Mouse (Mus musculus): ENCODE results near the gene Gprasp2.
"Not testable (repeated sequence)": the region's sequence is repeated elsewhere in the genome, so short reads cannot be mapped to it uniquely, and the experiment has no call there.

Gprasp2 gene

DNA sequence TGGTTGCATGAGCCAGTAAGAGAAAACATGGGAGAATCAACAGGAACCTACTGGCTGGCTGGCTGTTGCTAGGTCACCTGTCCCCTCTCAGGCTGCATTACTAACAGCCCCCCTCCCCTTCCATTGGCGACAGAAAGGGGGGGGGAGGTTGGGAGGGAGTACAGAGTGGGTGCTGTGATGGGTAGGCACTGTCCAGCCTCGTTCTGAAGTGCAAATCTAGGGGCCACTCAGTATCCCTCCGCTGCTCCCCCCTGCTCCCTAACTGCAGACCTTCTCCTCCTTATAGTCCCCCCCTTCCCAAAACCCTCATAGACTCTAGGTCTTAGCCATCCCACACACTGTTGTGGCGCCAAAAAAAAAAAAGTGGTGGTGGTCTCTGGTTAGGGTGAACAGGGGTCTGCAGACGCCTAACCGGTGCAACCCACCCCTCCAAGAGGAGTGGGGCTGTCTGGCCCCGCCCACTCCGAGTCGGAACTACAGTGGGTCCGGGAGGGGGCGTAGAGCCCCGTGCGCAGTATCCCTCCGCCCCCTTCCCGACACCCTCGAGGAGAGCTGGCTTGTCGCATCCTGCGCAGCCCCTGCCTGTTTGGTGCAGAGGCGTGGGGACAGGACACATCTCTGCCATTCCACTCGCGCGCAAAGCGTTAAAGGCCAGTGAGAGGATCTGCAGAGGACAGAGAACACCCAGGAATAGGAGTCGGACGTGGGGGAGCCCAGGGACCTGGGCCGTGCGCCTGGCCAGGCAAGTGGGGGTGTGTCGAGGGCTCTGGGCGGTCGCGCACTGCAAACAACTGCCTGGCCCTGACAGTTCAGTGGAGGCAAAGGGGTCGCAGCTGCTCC lies at the start of gene Gprasp2:
Gene Gprasp2, plus strand, starts transcription at position 514 of the 840 bp plus-strand sequence.
- DNase-seq (ENCODE audit: low read depth, low spot score), result peak; percentile 47

DNA sequence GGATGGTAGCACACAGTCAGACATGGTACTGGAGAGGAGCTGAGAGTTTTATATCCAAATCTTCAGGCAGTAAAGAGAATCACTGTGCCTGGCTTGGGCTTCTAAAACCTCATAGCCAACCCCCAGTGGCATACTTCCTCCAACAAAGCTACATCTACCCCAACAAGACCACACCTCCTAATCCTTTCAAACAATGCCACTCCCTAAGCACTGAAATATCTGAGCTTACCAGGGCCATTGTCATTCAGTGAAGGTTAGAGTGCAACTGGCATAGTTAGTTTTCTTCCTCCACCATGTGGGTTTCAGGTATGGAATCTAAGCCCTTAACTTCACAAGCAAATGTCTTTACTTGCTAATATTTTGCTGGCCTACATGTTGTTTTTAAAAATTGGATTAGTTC lies 47.3 kb upstream of the Gprasp2 start:
- DNase-seq (ENCODE audit: low read depth, low spot score), result no peak

DNA sequence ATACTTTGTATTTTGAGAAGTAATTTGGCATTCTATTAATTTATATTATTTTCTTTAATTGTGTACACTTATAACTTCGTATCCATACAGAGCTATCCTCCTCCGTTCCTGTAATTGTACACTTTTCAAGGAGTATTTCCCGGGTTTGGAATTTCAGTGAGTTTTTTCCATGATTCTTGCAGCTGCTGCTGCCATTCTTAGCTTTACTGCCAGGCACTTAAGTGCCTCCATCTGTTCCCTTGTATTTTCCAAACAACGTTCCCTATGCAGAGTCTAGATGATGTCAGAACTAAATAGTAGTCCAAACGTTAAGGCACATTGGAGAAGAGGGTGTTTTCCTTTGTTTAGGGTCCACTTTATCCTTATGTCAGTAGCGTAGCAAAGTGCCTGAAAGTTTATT lies 46.5 kb upstream of the Gprasp2 start:
- no peak for DNase-seq (ENCODE audit: low read depth, low spot score)

DNA sequence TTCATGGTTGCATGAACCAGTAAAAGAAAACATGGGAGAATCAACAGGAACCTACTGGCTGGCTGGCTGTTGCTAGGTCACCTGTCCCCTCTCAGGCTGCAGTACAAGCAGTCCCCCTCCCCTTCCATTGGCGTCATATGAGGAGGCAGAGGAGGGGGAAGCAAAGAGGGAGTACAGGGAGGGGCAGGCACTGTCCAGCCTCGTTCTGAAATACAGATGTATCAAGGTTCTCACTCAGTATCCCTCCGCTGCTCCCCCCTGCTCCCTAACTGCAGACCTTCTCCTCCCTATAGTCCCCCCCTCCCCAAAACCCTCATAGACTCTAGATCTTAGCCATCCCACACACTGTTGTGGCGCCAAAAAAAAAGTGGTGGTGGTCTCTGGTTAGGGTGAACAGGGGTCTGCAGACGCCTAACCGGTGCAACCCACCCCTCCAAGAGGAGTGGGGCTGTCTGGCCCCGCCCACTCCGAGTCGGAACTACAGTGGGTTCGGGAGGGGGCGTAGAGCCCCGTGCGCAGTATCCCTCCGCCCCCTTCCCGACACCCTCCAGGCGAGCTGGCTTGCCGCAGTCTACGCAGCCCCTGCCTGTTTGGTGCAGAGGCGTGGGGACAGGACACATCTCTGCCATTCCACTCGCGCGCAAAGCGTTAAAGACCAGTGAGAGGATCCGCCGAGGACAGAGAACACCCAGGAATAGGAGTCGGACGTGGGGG lies 43.1 kb upstream of the Gprasp2 start:
- DNase-seq (ENCODE audit: low read depth, low spot score), result peak; percentile 69

DNA sequence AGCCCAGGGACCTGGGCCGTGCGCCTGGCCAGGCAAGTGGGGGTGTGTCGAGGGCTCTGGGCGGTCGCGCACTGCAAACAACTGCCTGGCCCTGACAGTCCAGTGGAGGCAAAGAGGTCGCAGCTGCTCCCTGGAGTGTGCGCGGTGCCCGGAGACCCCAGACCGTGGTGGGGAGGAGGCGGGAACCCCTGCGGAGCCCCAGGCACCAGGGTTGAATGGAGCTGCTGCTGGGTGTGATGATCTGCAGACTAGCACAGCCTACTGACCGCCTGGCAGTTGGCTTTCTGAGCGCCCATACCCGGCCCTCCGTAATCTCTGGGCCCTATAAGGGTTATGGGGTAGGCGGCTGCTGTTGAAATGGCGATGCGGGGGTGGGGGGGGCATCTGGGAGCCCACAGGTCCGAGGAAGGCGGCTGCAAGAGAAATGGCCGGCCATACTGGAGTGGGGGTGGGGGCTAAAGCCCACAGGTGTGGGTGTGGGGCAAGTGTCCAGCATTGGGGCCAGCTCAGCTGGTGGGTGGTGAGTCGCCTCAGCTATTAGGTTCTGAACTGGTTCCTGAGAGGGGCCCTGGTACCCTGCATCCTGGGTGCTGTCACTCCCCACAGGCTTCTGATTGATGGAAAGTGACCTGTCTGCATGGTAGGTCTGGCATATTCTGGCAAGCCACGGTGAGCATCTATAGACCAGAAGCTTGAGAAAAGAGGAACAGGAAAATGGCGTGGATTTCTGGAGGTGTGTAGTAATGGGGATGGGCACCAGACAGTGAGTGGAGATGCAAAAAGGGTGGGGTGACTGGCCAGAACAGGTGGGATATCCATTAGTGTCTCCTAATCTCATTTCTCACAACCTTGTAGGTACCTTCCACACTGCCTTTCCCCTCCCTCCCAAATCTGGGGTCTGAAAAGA lies 42.3 kb upstream of the Gprasp2 start:
- peak; percentile 5 for DNase-seq (ENCODE audit: low read depth, low spot score)

DNA sequence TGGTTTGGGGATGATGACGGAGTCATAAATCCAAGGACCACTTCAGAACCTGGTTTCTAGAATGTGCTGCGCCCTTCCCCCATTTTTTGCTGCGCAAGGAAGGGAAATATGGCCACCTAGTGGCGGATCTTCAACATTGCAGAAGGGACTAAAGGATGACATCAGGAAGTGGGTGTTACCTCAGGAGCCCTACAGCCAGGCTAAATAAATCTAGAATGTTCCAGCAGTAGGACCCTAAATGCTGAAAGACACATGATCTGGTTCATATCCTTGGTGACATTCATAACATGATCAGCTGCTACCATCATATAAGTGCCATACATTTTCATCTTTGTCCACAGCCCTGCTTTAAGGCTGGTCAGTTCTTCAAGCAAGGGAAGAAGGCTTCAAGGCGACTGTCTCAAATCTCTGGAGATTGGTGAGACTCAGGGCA lies 41.6 kb upstream of the Gprasp2 start, which contains the start of gene Bhlhb9:
Gene Bhlhb9, plus strand, starts transcription at position 383 of the 433 bp plus-strand sequence.
- peak; percentile 65 for DNase-seq (ENCODE audit: low read depth, low spot score)

DNA sequence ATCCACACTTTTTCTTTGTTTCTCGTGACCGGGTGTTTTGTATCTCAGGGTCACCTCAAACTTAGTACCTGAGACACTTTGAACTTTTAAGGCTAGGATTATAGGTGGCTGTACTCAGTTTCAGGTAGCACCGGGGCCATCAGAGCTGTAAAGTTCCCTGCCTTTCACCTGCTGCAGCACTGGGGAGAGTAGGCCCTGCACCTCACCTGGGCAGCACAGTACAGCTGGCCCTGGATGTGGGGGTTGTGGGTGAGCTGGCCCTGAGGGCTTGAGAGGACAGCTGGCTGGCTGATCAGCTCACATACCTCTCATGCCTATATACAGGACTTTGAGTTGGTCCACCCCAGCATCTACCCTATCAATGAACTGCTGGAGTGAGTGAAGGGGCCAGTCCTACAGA lies 34.7 kb upstream of the Gprasp2 start:
- DNase-seq (ENCODE audit: low read depth, low spot score), result no peak

DNA sequence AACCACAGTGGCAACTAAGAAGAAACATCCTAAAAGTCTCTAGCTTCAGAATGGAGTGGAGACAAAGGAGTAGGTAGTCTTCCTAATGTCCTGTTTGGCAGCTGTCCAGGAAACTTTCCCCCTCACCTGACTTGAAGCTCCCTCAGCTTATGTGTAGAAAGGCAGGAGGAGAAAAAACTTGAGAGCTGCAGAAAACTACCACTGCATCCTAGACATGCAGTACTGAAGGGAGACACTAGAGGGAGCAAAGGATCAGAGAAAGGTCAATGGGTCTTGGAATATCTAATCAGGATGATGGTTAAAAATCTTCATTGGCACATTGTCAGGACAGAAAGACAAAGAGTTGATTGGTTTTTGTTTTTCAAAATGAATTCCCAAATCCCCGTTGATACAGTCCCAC lies 33.1 kb upstream of the Gprasp2 start:
- DNase-seq (ENCODE audit: low read depth, low spot score), result peak; percentile 39

DNA sequence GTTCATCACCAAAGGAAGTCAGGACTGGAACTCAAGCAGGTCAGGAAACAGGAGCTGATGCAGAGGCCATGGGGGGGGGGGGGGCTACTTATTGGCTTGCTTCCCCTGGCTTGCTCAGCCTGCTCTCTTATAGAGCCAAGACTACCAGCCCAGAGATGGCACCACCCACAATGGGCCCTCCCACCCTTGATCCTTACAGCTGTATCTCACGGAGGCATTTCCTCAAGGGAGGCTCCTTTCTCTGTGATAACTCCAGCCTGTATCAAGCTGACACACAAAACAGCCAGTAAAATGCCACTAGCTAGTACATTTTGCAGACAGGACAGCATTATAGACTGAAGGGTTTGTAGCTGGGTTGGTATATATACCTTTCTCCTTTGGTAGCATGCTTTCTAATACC lies 2.9 kb upstream of the Gprasp2 start:
- not testable (repeated sequence) for DNase-seq (ENCODE audit: low read depth, low spot score)

DNA sequence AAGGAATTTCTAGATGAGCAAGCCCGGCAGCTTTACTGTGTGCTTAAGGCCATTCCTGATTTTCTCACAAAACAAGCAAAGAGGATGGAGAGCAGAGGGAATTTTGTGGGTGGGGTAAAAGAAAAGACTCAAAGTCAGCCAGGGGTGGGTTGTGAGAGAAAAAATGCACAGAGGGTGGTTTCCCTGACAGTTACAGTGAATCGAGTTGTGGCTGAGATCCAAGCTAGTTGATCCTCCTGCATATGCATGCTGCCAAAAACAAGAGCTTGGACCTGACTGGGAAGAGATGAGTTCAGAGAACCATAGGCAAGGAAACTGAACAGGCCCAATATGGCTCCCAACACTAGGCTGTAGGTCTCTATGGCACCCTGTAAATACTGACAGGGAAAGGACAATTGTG lies 938 bp upstream of the Gprasp2 start:
- no peak for DNase-seq (ENCODE audit: low read depth, low spot score)

DNA sequence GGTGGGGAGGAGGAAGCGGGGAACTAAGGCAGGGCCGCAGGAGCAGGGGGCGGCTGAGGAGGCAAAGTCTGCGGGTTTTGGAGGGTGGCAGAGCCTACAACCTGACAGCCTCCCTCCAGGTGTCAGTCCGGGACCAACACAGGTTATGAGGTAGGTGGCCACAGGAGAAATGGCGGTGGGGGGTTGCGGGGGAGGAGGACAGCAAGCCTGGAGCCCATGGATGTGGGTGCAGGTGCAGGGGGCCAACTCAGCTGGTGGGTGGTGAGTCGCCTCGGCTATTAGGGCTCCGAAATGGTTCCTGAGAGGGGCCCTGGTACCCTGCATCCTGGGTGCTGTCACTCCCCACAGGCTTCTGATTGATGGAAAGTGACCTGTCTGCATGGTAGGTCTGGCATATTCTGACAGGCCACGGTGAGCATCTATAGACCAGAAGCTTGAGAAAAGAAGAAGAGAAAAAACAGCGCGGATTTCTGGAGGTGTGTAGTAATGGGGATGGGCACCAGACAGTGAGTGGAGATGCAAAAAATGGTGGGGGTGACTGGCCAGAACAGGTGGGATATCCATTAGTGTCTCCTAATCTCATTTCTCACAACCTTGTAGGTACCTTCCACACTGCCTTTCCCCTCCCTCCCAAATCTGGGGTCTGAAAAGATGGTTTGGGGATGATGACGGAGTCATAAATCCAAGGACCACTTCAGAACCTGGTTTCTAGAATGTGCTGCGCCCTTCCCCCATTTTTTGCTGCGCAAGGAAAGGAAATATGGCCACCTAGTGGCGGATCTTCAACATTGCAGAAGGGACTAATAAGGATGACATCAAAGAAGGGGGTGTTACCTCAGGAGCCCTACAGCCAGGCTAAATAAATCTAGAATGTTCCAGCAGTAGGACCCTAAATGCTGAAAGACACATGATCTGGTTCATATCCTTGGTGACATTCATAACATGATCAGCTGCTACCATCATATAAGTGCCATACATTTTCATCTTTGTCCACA lies 860 bp downstream of the Gprasp2 start:
- DNase-seq (ENCODE audit: low read depth, low spot score), result peak; percentile 57

DNA sequence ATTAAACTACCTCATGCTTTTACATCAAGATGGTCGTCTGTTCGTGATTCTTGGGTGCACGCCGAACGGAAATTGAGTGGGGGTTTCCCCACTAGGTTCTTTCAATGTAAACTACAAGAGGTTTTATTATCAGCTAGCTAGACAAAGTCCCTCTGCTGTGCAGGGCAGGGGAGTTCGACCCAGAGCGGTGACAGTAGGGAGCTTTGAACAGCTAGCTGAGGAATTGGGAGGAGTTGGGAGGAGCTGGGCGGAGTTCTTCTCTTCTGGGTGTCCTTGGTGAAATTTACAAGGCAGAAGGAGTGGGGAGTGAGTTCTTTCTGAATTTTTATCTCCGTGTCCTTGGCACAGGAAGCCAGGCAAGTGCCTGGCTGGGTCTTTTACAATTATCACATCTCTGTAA lies 28.0 kb downstream of the Gprasp2 start:
- not testable (repeated sequence) for DNase-seq (ENCODE audit: low read depth, low spot score)

DNA sequence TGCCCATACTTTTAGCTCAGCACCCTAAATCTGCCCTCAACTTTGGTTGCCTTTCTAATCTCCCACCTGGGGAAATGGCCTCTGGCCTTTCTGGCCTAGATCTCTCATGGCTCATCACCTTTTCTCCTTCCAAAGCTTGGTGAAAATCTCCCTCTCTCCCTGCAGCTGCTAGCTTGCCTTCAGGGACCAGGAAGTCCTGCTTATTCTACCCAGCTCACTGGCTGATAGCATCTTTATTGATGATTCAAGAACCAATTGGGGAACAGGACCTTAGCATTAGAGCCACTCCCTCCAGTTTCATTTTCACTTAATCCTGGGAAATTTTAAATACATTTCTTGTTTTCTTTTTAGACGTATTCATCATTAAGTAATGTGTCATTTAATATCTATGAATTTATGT lies 37.8 kb downstream of the Gprasp2 start:
- no peak for DNase-seq (ENCODE audit: low read depth, low spot score)

DNA sequence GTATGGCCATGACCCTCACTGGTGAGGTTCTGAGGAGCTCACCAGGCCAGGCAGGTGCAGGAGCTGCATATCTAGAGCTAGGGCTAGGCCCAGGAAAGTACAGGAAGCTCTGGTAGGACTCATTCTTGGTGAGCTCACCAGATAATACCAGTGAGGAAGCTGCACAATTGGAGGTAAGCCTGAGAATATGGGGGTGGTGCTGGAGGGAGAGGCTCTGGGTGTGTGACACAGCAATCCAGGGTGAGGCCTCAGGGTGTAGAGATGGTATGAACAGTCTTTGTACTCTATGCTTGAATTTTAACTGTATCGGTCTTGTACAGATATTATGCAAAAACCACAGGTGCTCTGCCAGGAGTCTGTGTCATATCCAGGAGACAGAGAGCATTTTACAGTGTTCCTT lies 40.8 kb downstream of the Gprasp2 start:
- no peak for DNase-seq (ENCODE audit: low read depth, low spot score)

DNA sequence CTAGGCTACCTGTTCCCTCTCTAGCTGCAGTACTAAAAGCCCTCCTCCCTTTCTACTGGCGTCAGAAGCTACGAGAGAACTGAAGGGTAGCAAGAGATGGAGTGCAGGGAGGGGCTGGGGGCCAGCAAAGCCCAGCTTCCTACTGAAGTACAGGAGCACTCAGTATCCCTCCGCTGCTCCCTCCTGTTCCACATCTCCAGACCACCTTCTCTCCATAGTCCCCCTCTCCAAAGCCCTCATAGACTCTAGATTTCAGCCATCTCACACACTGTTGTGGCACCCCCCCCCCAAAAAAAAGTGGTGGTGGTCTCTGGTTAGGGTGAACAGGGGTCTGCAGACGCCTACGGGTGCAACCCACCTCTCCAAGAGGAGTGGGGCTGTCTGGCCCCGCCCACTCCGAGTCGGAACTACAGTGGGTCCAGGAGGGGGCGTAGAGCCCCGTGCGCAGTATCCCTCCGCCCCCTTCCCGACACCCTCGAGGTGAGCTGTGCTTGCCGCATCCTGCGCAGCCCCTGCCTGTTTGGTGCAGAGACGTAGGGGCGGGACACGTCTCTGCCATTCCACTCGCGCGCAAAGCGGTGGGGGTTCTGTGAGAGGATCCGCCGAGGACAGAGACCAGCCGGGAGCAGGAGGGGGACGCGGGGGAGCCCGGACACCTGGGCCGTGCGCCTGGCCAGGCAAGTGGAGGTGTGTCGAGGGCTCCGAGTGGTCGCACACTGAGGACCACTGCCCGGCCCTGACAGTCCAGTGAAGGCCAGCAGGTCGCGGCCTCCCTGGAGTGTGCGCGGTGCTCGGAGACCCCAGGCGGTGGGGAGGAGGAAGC lies 46.8 kb downstream of the Gprasp2 start:
- peak; percentile 76 for DNase-seq (ENCODE audit: low read depth, low spot score)

DNA sequence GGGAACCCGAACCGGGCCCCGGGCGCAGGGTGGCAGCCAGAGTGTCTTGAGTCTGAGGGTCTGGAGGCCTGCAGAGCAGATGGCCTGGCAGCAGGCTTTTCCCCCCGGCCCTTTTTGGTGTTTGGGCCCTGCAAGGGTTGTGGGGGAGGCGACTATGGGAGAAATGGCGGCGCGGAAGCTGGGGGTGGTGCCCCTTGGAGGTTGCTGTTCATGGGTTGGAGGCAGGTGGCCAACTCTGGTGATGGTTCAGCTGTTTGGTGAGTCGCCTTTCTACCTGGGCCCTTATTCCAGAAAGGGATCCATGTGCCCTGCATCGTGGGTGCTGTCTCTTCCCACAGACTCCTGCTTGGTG lies 47.4 kb downstream of the Gprasp2 start:
- peak; percentile 17 for DNase-seq (ENCODE audit: low read depth, low spot score)

Data from mesoderm, embryonic 11.5 days (tissue).